Mouse (Mus musculus) 3134 (cell line): ENCODE measurements around the gene Il6ra.

Experiments
- DNase-seq: peaks from one replicate; pipeline ENCODE4 v3.0.0-alpha.2; 2011; ENCODE audit warnings: low spot score; ENCODE audit not compliant: insufficient read length; ENCODE audit errors: extremely low read depth

Il6ra gene

DNA sequence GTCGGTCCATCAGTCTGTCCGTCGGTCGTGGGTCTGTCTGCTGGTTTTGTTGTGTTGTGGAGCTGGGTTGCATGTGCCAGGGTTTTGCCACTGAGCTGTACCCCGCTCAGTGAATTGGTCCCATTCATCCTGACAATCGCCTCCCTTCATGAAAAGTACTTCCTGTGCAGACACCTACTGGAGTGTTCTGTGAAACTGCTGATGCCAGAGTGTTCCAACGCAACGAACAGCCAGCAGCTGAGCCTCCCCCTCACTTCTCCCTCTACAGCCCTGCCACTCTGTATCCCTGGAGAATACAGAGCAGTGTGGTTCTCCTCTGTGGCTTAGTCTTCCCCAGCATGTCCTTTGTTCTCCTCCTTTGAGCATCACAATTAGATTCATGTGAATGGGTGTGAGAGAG lies 54.1 kb downstream of the Il6ra start:
- DNase-seq: no peak

DNA sequence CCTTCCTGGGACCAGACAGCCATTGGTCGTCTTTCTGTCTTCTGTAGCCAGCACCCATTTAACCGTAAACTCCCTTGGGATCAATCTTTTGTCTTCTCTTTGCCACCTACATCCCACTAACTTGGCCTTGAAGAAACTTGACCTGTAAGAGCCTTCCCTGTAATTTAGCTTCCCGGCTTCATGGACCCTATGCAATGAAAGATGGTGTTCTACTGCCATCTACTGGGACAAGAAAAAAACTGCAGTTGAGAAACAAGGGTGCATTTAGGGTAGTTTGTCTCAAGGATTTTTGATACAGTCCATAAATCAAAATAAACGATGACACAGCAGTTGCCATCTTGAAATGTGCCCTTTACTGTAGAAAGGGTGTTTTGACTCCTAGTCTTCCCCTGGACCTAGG lies 54.9 kb downstream of the Il6ra start:
- peak; percentile 34 for DNase-seq

- DNase-seq: no peak
Observed at GRCm38 (mm10) chr3:89857353-89857752, 55.6 kb downstream of the Il6ra start.

DNA sequence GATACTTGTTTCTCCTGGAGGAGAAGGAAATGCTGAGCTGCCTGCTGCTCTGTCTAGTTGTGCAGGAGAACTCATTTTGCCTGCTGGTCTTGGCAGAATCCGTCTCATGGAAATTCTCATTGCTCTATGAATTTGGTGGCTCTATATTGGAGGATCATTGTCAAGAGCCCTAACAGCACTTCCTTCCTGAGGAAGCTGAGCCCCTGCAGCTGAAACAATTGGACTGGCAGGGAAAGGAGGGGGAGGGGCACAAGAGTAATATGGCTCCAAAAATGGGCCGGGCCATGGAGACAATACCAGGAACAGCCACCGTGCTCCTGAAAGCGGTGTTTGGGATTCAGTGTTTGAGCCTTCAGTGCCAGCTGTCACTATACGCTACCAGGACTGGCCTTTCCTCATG lies 59.2 kb downstream of the Il6ra start:
- DNase-seq: no peak

DNA sequence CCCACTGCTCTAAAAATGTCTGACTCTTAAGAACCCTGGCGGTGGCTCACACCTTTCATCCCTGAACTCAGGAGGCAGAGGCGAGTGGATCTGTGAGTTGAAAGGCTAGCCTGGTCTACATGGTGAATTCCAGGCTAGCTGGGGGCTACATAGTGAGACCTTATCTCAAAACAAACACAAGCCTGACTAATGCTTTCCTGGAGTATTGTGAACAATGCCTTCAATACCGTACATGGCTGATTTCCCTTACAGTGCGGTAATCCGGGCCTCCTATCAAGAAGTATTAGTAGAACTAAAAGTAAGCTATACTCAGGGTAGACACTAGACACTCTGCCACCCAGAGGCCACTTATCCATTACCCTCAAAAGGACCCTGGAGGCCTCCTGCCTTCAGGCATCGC lies 64.9 kb downstream of the Il6ra start:
- no peak for DNase-seq

DNA sequence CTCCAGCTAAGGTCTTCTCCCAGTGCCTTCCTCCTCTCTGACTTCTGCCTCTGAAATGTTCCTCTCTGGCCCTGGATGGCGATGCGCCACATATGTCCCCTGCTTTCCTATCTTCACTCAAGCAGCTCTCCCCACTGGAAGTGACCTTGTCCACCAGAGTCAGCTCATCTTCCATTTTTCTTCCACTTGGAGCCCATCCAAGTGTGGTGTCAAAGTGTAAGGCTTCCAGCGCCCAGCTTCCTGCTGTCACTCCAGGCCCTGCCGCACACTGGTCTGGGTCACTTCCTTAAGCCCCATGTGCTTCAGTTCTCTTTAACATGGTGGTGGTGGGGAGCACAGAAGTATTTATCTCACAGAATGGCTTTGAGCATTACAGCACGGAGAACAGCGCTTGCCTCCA lies 65.4 kb downstream of the Il6ra start:
- no peak for DNase-seq

GRCm38 (mm10) chr3:89847126-89847525 lies 65.9 kb downstream of the Il6ra start:
- DNase-seq: no peak

- DNase-seq: no peak
Observed at GRCm38 (mm10) chr3:89845814-89846213, 67.2 kb downstream of the Il6ra start.

DNA sequence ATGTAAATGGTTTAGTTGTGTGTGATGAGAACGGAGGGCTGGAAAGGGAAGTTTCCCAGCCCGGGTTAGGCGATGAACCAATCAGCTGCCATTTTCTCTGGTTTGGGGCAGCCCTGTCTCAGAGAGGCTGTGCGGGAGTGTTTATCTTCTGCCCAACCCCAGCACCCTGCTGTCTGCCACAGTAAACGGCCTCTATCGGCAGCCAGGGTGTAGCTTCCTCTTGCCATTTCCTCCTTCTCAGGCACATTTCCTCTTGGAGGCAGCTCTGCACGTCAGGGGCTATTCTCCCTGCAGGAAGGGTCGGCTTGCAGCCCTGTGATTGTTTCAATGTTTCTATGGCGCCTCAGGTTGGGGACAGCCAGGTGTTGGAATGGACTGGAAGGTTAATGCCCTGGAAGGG lies 69.8 kb downstream of the Il6ra start:
- no peak for DNase-seq

DNA sequence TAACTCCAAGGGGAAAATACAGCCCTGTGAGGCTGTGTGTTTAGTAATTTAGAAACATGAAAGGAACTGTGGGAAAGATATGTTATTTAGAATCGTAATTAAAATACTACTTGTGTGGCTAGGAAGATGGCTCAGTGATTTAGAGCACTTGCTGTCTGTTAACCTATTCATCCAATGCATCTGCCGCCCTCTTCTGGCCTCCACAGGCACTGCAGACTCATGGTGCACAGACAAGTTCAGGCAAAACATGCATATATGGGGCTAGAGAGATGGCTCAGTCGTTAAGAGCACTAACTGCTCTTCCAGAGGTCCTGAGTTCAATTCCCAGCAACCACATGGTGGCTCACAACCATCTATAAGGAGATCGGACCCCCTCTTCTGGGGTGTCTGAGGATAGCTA lies 70.7 kb downstream of the Il6ra start:
- DNase-seq: no peak

- no peak for DNase-seq
Observed at GRCm38 (mm10) chr3:89835362-89835761, 77.6 kb downstream of the Il6ra start.

- no peak for DNase-seq
Observed at GRCm38 (mm10) chr3:89830815-89831591, 82.0 kb downstream of the Il6ra start, which contains the start of gene She. Gene She (plus strand): TSS chr3:89831370.

DNA sequence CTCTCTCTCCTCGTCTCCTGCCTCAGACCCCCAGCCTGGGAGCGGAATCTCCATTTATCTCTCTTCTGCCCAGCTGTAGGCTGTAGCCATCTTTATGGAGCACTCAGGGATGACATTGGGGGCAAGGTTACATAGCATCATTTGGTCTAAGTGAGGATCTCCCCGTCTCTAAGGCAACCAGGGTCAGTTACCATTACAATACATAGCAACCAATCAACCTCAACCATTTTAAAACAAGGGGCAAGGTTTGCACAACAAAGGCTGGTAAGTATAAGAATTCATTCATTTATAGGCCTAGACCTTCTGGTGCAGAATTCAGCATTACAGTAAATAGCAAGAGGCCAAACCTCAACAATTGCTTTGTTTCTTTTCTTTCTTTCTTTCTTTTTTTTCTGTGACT lies 86.7 kb downstream of the Il6ra start:
- DNase-seq: no peak

GRCm38 (mm10) chr3:89823594-89823993 lies 89.4 kb downstream of the Il6ra start:
- no peak for DNase-seq

GRCm38 (mm10) chr3:89821548-89822480 lies 91.2 kb downstream of the Il6ra start:
- no peak for DNase-seq

DNA sequence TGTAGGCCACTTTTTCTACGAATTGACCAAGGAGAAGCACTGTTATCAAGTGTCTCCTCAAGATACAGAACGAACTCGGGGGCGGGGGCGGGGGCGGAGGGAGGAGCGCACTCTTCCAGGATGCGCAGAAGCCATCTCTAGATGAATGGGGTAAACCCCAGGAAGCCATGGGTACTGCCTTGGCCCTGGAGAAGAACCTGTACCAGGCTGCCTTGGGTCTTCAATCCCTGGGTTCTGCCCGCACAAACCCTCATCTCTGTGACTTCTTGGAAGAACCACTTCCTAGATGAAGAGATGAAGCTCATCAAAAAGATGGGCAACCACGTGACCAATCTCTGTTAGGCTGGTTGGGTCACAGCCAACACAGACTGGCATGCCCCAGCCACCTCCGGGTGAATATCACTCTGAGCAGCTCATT lies 91.9 kb downstream of the Il6ra start:
- no peak for DNase-seq

DNA sequence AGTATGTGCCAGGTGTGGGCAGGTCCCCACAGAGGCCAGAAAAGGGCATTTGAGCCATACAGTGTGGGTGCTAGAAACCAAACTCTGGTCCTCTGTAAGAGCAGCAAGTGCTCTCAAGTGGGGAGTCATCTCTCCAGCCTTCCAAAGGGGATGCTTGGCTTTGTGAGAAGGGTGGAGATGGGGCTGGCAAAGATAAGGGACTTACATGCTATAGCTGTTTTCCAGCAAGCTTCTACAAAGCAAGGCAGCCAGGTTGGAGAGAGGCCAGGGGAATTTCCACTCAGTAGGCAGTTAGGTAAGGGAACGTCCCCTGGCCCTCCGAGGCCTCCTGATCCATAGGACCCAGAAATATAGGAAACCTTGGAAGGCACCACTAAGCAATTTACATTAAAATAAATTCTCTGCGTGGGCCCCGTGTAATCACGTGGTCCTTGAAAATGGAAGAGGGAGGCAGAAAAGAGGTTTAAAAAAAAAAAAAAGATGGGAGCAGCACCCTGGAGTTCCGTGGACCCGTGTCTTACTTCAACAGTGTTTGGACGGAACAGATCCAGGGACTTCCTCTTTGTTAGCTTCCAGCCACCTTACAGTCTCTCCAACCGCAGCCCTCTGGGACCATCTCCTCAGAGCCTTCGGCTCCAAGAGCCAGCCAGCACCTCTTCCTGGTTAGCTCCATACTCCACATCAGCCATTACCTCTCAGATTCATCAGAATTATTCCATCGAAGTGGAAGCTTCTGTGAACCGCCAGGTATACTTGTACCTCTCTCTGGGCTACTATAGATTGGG lies 92.5 kb downstream of the Il6ra start:
- no peak for DNase-seq

GRCm38 (mm10) chr3:89819897-89820296 lies 93.1 kb downstream of the Il6ra start:
- DNase-seq: no peak

DNA sequence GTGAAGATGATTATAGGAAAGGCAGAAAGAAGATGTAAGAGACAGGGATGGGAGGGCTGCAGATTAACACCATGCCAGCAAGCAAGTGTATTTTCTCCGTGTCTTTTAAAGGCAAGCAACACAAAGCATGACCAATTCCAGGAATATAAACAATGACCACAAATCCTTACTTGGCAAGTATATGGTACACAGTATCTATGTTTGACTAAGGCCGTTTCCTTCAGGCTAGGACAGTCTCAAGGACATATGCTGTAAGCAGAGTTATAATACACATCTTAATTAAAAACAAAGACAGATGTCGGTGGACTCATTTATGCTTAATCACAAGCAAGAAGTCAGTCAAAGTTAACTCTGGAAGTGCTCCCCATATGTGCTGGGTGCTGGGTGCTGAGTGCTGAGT lies 94.4 kb downstream of the Il6ra start:
- no peak for DNase-seq

DNA sequence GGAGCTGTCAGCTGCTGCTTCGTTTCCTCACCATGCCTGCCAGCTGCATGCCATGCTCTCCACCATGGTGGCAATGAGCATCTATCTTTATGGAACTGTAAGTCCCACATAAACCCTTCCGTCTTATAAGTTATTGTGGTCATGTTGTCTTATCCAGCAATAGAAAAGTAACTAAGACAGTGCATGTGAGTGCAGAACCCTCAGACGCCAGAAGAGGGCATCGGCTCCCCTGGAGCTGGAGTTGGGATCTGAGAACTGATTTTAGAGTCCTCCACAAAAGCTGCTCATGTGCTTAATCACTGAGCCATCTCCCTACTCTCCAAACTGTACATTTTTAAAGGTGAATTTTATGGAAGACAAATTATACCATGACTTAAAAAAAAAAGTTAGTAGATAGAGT lies 95.9 kb downstream of the Il6ra start:
- no peak for DNase-seq
